Mouse (Mus musculus): ENCODE measurements around the gene Rbm20.

DNA sequence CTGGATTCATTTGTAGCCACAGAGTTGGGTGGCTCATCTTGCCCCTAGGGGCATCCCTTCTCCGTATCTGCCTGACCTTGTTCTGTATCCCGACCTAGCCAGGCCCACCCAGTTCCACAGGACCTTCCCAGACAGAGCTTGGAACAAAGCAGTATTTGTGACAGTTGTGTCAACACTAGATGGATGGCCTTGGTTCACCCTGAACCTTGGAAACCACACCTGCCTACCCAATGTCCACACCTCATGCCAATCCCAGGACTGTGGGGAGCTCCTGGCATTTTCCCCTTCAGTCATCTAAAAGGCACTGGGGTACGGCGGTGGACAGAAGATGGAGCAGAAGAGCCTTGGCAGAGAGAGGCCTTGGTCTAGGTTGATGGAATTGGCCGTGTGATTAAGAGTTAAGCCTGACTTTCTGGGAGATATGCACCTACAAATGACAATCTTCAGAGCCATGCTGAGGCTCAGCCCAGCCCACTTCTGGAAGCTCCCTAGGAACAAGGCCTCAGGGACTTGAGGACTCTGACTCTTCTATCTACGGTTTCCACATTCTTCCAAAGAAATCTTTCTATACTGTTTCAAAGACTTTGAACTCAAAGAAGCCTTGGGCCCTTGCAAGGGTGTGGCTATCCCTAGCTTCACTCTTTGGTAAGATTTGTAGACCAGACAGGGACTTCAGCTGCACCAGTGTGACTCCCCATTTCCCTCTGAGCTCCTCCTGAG lies 196.0 kb downstream of the Rbm20 start:
- TF ChIP-seq CTCF (IDR thresholded peaks at IDR 0.05; ENCODE audit: low read depth) (no peak), EP300 (IDR thresholded peaks at IDR 0.05; ENCODE audit: low read depth) (no peak)
